Mouse (Mus musculus): ENCODE measurements around the gene Ssr4.
"Not testable (repeated sequence)": the region's sequence is repeated elsewhere in the genome, so short reads cannot be mapped to it uniquely, and the experiment has no call there.

Gene Ssr4

DNA sequence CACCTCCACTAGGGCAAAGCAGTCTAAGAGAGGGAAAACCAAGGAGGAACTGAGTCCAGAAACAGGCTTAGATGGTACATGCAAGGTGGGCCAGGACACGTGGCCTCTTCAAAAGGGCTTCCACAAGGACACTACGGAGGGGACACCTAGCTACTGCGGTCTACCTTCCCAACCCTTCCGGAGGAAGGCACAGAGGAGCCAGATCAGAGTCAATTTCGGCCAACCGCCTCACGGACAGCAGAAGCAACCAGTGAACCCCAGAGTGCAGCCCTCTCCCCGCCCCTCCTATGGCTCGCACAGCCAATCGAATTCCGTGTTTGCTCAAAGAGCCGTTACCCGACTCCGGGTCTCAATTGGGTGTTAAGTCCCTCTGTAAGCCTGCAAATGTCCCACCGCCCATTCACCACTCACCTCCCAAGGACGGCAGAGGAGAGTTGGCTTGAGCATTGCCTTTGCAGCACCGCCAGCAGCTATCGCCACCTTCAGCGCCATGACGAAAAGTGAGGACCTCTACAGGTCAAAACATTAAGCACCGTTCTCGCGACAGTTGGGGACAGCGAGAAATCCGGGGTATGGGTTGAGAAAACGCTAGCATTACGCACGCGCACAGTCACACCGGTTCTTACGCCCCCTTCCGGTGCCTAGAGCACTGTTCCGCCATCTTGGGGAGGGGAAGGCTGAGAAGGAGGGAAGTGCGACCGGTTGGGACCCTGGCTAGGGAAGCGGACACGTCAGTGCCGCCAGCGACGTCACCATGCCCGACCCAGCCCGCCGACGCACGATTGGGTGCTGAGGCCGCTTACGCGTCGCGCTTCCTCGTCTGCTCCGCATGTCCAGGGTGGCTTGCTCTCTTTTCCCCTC lies at the start of gene Ssr4, which contains the start of gene Idh3g:
Ssr4 (plus strand) TSS at position 665 of the 861 bp plus-strand sequence.
Idh3g (minus strand) TSS at position 534 of the 861 bp plus-strand sequence.
- DNase-seq = peak; percentile 95

DNA sequence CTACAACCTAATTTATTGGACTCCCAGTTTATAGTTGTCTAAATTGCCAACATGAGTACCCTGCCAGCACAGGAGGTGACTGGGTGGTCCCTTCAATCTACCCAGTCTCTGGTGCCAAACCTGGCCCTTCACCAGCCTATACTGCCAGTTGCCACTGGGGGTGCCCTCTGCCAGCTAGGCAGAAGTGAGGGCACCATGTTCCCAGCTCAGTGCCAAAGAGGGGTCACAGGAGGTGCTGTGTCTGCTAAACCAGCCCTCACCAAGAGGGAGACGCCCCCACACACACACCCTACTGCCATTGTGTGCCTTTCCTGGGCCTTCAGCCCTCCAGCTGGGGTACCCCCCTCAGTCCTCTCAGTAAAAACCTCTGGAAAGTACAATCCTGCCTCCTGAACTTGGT lies 48.7 kb upstream of the Ssr4 start:
- DNase-seq = no peak

DNA sequence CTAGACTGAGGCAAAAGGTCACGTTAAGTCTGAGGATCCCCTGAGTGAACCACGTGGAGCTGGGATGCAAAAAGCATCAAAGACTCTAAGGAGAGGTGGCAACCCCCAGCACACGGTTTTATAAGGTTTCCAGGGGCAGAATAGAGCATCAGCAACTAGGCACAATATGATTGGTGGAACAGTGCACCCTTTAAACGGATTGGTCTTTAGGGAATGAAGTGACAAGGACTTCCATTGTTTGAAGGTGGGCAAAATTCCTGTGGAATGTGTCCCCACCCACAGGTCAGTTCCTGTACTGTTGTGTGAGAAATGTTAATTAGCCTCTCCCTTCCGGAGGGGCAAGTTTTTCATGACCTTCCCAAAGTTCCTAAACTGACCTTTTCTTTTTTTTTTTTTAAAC lies 47.7 kb upstream of the Ssr4 start:
- no peak for DNase-seq

DNA sequence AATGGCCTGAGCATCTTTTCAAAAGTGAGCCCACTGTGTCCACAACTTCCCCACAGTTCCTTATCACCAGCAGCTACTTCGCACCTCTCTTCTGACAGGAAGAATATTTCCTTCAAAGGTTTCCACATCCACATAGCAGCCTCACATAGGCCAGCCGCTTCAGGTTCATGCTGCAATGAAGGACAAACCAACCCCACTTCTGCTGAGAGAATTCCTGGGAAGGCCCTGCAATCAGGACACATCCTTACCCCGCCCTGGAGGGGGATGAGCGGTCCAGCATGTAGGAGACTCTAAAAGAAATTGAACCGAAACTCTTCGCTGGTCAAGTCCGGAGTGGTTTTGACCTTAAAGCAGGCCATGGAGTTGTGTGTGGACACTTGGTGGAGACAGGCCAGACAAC lies 47.0 kb upstream of the Ssr4 start:
- DNase-seq = not testable (repeated sequence)

DNA sequence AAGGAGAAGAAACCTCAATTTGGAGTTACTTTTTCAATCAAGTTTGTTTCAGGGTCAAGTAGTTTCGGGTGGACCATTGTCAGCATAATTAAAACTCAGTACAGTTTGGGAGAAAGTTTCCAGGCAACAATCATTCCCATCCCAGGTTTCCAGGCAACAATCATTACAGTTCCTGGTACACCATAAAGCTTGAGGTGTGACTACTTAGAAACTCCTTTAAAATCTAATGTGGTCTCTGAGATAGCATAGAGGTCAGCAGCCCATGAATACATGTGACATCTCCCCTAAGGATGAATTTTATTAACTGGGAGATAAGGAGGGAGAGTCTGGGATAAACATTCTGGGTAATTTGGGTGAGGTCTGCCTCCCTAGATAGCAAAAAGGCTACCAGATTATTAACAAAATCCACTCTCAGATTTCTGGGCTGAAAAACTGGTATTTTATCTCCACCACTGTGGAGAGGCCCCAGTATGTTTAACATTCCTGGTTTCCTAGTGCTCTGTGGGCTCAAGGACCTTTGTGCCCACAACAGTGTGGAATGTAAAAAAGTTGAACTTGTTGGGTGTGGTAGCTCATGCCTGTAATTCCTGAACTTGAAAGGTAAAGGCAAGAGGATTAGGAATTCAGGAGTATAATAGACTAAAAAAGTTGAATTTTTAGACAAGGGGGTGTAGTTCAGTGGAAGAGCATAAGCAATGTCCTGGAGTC lies 41.9 kb upstream of the Ssr4 start:
- DNase-seq = peak in 1 of 2 experiments; percentile 12

DNA sequence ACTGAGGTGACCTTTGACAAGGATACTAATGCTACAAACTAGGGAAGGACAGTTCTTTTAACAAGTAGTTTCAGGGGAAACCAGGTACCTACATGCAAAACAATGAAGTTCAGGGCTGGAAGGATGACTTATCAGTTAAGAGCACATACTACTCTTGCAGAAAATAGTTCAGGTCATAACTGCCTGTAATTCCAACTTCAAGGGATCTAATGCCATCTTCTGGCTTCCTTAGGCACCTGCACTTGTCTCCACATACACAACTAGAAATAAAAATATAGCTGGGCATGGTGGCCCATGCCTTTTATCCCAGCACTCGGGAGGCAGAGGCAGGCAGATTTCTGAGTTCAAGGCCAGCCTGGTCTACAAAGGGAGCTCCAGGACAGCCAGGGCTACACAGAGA lies 37.9 kb upstream of the Ssr4 start:
- no peak for DNase-seq

DNA sequence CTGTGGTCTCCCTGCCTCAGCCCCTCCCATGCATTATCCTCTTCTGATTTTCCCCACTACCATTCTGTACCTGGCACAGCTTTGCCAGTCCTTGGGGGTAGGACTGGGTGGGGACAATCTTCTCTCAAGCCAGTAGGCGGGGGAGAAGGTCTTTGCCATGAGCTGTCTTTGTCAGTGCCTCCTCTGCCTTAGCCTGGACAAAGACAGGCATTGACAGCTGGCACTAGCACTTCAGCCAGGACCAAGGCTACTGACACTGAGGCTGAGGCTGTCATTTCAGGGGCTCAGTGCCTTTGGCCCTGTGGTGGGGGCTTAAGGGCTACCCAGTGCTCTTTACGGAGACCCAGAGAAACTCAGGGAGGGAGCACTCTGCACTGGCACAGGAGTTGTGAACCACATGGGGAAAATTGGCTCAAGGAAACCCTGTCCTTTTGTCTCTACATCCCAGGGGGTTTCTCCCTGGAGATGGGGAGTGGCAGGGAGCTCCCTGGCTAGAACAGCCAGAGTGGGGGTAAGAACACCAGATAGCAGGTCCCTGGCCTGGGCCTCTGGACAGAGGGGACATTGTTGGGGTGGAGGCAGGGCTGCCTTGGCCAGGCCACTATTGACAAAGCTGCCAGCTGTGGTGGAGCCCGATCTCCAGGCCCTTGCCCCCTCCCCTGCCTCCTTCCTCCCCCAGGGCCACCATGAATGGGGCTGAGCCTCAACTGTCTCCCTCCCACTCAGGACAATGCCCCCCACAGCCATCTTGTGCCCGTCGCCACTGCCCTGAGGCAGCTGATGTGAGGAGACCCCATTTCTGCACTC lies 30.3 kb upstream of the Ssr4 start, which contains the start of gene Plxnb3:
Plxnb3 (plus strand) TSS at position 757 of the 807 bp plus-strand sequence.
- DNase-seq = no peak

DNA sequence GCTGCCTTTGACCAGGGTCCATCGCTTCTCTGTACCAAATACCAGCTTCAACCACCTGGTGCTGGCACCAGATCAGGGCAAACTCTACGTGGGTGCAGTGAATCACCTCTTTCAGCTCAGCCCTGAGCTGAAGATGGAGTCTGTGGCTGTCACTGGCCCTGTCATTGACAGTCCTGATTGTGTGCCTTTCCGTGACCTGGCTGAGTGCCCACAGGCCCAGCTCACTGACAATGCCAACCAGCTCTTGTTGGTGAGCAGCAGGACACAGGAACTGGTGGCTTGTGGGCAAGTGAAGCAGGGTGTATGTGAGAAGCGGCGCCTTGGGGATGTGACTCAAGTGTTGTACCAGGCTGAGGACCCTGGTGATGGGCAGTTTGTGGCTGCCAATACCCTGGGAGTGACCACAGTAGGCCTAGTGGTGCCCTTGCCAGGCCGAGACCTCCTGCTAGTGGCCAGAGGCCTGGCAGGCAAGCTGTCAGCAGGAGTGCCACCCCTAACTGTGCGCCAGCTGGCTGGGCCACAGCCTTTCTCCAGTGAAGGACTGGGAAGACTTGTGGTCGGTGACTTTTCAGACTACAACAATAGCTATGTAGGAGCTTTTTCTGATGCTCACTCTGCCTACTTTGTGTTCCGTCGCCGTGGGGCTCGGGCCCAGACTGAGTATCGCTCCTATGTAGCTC lies 28.1 kb upstream of the Ssr4 start:
- no peak for DNase-seq

DNA sequence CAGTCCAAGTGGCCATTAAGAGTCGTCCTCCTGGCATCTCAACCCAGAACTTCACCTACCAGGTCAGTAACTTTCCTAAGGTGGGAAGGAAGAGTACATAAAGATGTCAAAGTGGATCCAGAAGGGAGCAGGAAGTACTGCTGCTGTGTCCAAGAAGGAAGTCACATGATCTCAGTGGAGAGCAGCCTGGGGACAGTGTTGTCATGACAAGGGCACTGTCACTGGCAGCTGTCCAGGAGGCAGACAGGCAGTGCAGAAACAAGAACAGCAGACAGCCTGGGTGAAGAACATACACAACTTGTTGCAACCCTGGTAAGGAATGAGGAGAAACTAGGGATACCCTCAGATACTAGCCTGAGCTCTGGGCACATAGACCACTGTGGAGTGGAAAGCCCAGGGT lies 21.5 kb upstream of the Ssr4 start:
- DNase-seq = peak; percentile 65 to 69

DNA sequence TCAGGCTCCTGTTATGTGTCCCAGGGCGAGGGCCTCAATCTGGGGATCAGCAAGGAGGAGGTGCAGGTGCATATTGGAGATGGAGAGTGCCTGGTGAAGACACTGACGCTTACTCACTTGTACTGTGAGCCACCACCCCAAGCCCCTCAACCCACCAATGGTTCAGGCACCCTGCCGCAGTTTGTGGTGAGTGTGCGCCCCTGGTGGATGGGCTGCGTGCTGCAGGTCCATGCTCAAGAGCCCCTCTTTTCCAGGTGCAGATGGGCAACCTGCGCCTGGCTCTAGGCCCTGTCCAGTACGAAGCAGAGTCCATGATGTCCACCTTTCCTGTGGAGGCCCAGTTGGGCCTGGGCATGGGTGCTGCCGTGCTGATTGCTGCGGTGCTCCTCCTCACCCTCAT lies 19.6 kb upstream of the Ssr4 start:
- DNase-seq = no peak

DNA sequence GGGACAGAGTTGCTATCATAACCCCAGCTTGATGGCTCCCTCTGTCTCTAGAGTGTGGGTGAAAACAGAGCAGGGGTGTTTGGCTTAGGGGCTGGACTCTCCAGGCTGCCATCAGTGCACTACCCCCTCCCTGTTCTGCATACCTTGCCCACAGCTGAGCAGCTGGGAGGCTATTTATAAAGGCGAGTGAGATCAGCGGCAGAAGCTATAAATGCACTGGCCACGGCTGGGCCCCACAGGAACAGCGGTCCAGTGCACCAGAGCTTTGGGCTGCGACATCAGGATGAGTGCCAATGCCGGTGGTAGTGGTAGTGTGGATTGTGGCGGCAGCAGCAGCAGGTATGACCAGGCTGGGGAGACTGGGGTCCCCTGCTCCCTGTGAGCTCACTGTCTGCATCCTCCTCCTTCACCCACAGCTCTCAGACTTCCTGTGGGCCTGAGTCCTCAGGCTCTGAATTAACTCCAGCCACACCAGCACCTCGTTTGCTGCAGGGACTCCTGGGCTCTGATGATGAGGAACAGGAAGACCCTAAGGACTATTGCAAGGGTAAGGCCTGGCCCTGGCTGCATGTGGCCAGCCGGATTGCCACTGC lies 12.6 kb upstream of the Ssr4 start, which contains the start of gene Srpk3:
Srpk3 (plus strand) TSS at position 238 of the 593 bp plus-strand sequence.
- DNase-seq = no peak

DNA sequence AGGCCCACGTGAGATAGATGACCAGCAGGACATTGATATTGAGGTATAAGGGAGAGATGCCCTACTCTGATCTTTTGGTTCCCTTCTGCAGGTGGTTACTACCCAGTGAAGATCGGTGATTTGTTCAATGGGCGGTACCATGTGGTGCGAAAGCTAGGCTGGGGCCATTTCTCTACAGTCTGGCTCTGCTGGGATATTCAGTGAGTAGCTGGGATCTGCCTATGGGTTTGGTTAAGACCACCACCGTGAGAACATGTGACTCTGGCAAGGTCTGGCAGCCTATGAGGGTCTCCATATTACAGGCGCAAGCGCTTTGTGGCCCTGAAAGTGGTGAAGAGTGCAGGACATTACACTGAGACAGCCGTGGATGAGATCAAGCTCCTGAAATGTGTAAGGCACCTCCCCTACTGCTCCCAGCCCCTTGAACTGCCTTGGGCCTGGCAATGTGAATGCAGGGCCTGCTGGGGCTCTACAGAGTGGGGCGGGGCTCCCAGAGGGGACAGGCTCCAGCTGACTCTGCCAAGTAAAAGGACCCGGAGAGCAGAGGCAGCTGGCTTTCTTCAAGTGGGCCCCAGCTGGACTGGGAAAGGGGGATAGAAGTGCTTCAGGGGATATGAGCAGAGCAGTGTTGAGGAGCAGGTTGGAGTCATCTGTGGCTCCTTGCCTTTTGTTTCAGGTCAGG lies 11.9 kb upstream of the Ssr4 start:
- no peak for DNase-seq

DNA sequence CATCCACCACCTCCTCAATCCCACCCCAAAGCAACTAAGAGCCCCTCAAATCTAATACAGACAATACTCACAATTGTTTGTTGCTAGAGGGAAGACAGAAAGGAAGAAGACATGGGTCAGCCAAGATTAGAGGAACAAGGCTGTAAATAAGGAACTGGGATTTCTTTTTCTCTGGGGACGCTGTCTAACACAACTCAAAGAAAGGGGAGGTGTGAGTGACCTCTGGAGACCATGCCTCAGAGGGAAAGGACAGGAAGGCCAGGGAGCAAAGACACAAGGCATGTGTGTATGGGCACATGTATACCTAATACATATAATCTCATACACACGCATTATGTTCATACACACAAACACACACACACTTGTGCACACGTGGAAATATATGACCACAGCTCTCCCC lies 4.6 kb upstream of the Ssr4 start:
- DNase-seq = no peak

DNA sequence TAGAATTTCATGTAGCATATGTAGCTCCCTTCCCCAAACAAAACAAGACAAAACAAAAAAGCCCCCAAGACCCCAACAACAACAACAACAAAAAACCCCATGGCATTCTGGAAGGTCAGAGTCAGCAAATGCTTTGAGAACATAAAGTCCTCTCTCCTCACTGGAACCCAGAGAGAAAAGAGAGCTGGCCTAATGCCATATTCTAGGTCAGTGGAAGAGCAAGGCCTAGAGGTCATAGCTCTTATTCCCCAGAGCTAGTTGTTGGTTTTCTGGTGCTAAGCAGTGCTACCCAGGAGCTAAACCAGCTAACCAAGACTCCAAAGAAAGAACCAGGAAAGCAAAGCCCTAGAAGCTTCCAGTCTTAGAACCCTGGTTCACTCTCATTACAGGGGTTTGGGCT lies 1.2 kb upstream of the Ssr4 start:
- DNase-seq = no peak

DNA sequence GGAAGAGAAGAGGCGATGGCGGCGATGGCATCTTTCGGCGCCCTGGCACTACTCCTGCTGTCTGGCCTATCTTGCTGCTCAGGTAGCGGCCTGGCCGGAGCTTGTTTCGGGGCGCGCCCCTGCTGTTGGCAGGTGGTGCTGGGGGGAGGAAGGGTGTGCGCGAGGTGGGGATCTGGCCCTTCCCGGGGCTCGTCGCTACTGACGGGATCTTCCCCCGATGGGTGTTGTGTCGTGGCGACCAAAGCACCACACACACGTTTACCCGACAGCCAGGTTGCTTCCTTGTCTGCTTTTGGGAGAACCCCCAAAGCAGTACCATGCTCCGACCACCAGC lies 364 bp downstream of the Ssr4 start:
- no peak for DNase-seq

DNA sequence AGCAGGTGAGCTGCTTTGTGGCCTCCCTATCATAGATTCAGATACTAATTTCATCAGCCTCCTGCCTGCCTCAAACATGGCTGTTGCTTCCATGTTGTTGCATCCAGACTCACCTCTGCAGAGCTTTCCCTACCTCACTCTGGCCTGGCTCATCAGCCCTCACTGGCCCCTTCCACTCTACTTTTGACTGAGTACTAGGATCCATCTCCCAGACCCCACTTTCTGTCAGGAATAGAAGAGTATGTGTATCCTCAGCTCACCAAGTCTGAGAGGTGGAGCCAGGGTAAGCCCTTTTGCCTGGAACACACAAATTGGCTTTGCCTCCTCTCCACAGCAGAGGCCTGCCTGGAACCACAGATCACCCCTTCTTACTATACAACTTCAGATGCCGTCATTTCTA lies 1.7 kb downstream of the Ssr4 start:
- DNase-seq = no peak

DNA sequence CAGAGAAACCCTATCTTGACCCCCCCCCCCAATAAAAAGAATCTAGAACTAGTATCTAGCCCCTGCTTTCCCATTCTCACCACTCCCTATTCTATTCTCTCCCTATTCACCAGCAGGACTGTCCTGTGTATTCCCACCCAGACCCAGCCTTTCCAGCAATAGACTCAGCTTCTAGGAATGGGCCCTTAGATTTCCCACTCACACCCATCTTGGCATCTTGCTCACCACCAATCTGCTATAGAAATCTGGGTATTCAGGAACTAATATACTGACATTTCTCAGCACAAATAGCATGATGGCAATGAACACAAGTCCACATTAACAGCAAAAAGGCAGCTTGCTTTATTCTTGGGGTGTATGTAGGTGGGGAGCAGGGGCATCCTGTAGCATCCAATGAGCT lies 6.2 kb downstream of the Ssr4 start:
- DNase-seq = no peak

DNA sequence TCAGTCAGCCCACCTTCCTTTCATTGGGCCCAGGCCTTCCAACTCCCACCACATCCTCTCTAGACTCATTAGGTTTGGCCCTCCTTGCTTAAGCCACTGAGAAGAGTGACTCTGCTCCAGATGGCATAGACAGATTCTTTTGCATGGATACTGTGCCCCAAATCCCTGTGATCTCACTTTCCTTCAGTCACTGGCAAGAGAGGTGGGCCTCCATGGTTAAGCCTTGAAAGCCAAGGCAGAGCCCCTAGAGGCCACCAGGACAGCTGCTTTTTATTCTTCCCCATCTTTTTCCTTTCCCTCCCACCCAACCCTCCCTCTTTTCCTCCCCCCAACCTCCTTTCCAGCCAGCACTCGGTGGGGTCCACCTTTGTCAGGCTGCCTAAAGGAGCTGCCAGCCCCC lies 6.7 kb downstream of the Ssr4 start:
- DNase-seq = no peak

DNA sequence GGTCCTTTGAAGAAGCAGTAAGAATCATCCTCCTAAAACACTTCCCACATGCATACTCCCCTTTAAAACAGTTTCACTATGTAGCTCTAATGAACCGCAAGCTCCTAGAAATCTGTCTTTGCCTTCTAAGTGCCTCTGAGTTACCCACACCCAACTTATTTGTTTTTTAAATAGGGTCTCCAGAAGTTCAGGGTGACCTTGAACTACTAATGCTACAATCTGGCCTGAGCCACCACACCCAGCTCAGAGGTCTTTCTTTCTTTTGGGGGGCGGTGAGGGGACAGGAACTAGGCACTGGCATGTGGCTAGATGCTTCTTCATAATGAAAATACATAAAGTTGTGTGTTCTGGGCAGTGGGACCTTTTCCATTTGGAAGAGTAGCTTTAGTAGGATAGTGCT lies 10.7 kb downstream of the Ssr4 start:
- no peak for DNase-seq

DNA sequence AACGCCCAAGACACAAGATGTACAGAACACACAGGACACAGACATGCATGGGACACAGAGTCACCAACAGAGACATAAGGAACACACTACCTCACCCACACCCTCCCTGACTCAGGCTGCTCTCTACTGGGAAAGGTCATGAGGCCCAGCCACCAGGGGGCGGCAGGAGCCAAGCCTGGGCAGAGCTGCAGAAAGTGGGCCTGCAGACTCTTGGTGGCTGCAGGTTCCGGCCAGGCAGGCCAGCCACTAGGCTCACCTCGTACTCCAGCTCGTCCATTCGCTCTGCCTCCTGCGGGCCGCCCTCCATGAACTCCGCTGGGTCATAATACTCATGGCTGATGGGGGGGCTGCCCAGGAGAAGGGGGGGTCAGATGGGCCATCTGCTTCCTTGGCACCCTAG lies 11.7 kb downstream of the Ssr4 start:
- peak; percentile 56 to 67 for DNase-seq

DNA sequence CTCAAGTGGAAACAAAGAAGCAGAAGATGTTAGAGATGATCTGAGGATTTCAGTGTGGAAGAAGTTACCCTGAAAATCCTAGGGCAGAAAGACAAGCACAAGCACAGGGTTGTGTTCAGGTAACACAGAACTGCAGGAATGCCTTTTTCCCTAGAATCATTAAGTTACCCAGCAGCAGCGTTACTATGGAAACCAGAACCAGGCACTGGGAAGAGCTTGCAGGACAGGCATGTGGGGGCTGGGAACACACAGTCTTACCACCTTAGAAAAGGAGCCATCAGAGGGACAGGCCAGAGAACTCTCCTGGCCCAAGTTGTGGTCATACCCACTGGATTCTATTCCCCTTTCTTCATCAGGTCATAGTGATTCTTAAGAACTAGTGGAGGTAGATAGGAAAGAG lies 19.0 kb downstream of the Ssr4 start:
- no peak for DNase-seq

DNA sequence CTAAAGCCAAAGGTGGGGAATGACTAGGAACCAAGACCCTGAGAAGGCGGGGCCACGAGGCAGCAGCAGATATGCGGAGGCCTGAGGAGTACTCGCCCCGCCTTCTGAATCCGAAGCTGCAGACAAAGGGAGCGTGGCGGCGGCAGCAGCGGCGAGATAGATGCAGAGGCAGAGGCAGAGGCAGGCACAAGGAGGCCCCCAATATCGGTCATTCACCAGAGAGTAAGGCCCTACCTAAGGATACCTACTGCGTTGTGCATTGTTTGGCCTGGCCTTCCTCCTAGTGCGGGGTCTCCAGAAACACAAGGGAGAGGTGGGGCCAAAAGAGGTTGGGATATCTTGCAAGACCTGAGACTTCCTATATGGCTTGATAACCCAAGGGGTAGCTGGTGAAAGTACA lies 28.2 kb downstream of the Ssr4 start:
- DNase-seq = no peak
